Mouse (Mus musculus) retina, embryonic 14.5 days (tissue): Measurements from ENCODE around the gene Znhit3.

Experiments used
- DNase-seq: peaks from one replicate; pipeline ENCODE4 v3.0.0-alpha.2; 2015; ENCODE audit warnings: low spot score

Znhit3 gene

DNA sequence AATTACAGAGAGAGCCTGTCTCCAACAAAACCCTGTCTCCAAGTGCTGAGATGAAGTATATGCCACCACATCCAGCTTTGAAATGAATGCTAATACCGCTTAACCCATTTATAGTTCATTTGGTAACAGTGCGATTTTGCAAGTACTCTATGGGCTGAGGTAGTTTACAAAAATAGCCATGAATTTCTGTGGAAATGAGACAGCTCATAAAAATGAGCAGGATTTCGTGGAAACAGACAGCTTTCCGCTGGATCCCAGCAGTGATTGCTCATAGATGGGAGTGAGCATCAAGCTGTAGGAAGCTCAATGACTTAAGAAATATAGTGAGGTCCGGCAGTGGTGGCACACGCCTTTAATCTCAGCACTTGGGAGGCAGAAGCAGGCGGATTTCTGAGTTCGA is 4.8 kb upstream of the Znhit3 start:
- DNase-seq = no peak

DNA sequence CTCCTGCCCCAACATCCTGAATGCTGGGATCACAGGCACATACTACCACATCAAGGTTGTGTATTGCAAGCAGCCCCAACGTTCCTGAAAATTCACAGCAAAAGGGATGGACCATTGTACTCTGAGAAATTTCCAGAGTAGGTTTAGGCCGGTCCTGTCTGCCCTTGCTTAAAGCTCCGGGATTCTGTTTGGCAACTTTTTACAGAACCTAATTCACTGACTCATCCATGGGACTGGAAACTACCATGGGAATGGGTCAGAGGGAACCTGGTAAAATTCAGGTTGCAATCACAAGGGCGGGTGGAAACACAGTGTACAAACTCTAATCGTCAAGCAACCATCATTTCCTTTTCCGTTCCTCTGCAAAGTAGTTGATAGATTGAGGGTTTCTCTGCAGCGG is 3.8 kb upstream of the Znhit3 start:
- no peak for DNase-seq

GRCm38 (mm10) chr11:84919276-84919675 is 3.1 kb upstream of the Znhit3 start:
- peak; percentile 60 for DNase-seq

DNA sequence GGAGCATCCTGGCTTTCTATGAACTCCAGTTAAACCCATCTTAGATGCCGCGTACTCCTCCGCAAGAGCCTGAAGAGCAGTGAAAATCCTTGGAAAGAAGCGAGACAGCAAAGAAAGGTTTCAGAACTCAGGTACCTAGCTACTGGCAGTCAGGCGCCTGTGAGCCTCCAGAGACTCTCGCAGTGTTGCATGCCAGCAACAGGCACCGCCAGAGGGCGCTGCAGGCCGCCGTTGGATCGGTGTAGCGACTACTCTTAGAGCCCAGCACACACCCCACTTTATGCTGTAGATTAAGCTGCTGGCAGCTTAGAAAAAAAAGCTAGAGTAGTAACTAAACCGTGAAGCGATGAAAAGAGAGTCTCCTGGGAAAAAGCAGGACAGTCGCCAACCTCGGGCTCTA is 2.3 kb upstream of the Znhit3 start:
- DNase-seq = peak; percentile 92

DNA sequence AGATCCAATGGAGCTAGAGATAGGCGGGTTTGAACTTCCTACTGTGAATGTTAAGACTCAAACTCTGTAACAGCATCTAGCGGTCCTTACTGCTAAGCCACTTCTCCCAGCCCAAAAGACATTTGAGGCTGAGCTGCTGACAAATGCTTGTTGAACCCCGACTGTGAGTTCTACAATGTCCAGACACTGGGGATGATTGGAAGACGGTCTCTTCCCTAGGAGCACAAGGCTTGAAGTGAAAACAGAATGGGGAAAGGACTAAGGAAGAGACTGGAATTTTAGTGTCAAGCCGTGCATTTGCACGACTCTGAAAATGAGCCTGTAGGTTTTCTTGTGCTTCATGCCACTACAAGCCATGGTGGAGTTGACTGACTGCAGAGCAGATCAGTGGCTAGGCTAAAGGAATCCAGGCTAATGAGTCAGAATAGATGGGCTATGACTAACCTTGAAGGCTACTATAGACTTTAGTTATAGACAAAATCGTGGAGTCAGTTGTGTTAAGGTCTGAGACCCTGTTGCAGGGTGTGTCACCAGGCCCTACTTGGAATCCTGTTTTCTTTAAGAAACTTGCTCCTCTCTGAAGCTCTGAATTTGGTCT is 636 bp upstream of the Znhit3 start:
- DNase-seq = no peak

DNA sequence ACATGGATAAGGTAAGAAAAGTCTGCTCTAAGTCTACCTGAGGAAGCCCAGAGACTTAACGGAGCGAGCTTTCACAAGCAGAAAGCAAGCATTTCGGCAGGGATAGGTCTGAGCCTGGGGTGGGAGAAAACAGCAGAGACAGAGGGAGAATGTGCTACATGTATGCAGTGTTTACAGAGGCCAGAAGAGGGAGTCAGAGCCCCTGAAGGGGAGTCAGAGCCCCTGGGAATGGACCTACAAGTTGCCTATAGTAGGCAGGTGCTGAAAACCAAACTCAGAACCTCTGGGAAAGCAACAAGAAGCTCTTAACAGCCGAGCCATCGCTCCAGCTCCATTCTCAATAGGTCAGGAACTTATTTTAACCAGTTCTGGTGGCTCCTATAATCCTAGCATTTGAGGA is 1.5 kb downstream of the Znhit3 start:
- DNase-seq = peak; percentile 16

- DNase-seq = no peak
Observed at GRCm38 (mm10) chr11:84910411-84910810, 5.8 kb downstream of the Znhit3 start.

DNA sequence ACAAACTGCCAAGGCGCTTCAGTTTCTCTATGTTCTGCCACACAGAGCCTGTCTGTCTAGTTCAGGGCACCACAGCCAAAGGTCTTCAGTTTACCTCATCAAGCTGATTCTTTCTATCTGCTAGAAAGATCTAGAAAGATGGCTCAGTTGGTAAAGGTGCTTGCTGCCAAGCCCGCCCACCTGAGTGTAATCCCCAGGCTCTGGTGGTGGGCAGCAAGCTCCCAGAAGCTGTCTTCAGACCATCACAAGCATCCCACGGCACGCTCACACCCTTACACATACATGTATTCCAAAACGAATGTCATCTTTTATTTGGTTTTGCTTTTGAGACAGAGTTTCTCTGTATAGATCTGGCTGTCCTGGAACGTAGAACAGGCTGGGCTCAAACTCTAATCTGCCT is 7.7 kb downstream of the Znhit3 start:
- no peak for DNase-seq

DNA sequence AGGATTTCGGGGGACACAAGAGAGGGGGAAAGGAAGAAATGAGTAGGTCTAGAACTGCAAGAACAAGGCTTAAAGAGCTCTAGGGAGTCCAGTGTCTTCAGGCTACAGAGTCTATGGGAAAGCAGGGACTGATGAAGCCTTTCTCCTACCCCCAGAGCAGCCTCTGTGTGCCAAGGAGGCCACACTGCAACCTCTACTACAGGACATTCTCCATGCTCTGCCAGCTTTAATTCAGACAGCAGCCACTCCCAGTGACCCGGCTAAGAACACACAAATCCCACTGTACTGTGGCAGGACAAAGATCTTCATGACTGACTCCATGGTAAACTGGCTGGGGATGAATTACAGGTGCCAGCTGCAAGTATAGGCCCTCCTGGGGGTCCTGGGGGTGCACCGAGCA is 9.1 kb downstream of the Znhit3 start:
- no peak for DNase-seq

DNA sequence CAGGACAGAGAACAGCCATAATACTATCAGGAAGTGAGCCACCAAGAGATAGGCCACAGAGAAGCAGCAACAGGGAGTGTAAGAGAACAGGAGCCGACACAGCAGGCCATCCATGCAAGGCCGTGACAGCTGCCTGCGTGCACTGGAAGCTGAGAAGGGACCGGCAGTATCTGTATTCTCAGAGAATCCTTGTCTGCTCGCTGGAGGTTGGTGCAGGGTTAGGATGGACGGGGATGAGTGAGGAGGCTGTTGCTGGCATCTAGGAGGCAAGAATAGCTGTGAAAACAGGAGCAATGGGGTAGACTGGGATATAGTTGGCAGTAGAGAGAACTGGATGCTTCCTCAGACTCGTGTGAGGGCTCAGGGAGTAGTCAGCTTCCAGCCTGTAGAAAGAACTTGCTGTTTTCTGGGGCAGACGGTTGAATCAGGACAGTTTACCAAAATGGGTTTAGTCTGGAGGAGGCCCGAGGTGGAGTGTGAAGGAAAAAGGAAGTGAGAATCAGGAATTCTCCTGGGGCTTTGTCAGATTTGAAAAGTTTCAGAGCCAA is 11.5 kb downstream of the Znhit3 start:
- DNase-seq = no peak

GRCm38 (mm10) chr11:84893113-84893512 is 23.1 kb downstream of the Znhit3 start:
- no peak for DNase-seq

GRCm38 (mm10) chr11:84891705-84892104 is 24.5 kb downstream of the Znhit3 start:
- DNase-seq = no peak

- no peak for DNase-seq
Observed at GRCm38 (mm10) chr11:84889492-84889891, 26.7 kb downstream of the Znhit3 start.

- DNase-seq = no peak
Observed at GRCm38 (mm10) chr11:84888025-84888424, 28.1 kb downstream of the Znhit3 start.

GRCm38 (mm10) chr11:84886767-84887511 is 29.2 kb downstream of the Znhit3 start:
- DNase-seq = no peak

DNA sequence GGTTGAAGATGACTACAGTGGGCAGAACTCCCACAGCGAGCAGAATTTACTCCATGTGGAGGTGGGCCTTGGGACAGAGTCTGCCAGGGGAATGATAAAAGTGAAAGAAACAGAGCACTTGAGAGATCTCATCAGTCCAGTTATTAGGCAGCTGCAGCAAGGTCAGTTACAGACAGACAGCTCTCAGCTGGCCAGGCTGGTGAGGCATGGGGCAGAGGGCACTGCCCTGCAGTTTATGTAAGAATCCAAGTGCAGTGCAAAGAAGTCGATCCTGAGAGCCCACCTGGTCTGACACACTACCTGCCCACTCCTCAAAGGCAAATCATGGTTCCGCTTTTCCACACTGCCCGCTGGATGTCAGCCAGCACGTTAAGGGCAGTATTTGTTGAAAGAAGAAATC is 29.9 kb downstream of the Znhit3 start:
- no peak for DNase-seq

DNA sequence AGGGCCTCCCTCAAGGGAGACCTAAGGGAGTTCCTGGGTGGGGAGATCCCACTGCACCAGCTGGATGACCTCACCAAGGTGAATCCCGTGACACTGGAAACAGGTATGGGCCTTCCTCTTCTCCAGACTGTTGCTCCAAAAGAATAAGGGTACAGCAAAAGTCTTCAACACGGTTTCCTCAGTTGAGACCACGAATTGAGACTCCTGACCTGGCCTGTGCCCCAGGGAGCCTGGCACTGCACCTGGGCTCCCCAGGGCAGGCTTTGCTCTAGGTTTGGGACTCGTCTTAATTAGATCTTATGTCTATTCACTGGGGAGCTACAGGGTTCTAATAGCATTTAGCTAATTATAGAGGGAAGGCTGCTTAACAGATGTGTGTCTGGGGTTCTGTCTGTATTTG is 30.9 kb downstream of the Znhit3 start:
- no peak for DNase-seq

DNA sequence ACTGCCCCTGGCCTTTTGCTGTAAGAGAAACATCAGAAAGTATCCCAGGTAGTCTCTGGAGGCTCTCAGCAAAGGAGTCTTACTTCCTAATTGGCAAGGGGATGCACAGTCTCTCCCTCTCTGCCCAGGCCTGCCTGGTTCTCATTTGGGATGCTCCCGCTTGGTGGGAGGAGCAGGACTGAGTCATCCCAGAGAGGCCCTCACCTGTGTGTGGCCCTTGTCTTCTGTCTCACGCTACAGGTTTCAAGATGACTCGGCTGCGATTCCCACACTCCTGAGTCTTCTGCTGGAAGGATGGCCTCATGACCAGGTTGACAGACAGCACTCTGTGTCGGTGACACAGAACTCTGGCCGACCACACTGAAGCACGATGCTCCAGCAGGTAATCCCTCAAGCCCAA is 33.8 kb downstream of the Znhit3 start:
- DNase-seq = no peak

GRCm38 (mm10) chr11:84880971-84881370 is 35.2 kb downstream of the Znhit3 start:
- DNase-seq = no peak

- peak; percentile 60 for DNase-seq
Observed at GRCm38 (mm10) chr11:84880465-84880961, 35.7 kb downstream of the Znhit3 start.

DNA sequence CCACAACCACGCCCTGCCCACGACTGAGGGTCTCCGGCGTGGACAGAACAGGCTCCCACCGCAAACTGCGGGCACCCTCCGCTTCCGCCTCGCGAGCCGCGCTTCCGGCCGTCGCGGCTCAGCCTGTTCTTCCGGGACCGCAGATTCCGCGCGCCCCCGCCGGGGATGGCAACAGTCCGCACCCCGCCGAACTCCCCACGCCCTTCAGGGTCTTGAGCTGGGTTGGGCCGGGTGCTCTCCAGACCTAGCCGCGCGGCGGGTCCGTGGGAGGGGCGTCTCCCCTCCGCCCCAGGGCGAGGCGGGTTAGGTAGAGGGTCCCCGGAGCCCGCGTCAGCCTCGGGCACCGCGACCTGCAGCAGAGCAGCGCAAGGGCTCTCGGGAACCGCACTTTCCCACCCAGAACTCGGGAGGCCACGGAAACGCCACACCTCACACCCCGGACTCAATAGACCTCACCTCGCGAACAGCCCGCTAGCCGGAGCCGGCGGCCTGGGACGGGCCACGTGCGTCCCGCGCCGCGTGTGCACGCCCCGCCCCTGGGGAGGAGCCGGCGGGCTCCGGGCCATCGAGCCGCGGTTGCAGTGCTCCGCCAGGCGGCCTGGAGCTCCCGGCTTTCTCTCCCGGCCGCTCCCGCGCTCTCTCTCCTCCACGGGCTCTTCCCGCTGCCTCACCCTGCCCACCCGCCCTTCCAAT is 36.2 kb downstream of the Znhit3 start, which contains the start of the genes Myo19 and Pigw:
TSS of gene Myo19 (plus strand) at position 377 of the 693 bp plus-strand sequence.
TSS of gene Pigw (minus strand) at position 514 of the 693 bp plus-strand sequence.
- peak; percentile 84 for DNase-seq

DNA sequence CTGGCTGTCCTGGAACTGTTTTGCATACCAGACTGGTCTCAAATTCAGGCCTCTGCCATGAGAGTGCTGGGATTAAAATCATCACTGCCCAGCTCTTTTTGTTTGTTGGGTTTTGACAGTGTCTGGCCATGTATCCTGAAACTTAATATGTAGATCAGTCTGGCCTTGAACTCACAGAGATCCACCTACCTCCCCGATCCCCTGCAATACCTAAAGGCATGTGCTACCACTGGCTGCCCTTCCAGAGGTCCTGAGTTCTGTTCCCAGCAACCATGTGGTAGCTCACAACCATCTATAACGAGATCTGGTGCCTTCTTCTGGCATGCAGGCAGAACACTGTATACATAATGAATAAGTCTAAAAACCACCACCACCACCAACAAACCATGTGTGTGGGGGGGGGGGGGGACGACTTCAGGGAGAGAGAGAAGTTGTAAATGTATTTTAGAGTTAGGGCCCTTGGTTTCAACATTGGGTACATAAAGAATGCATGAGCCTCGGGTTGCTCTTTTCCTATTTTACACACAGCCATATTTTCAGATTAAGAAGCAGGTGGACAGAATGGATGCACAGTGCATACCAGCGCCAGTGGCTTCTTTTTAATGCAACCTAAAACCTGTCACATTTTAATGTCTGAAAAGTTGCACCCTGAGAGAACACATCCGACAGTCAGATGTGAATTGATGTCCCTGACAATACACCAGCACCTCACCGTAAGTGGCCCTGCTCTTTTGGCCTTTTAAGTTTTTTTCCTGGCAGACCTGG is 37.0 kb downstream of the Znhit3 start:
- DNase-seq = peak; percentile 3
